Mouse (Mus musculus) neural tube, embryonic 10.5 days (tissue): Measurements from ENCODE around the gene Itgb4.

Experiments
- DNase-seq: peaks from one replicate; pipeline ENCODE4 v3.0.0-alpha.2; 2017; ENCODE audit warnings: low spot score; ENCODE audit errors: extremely low spot score

Itgb4 gene

DNA sequence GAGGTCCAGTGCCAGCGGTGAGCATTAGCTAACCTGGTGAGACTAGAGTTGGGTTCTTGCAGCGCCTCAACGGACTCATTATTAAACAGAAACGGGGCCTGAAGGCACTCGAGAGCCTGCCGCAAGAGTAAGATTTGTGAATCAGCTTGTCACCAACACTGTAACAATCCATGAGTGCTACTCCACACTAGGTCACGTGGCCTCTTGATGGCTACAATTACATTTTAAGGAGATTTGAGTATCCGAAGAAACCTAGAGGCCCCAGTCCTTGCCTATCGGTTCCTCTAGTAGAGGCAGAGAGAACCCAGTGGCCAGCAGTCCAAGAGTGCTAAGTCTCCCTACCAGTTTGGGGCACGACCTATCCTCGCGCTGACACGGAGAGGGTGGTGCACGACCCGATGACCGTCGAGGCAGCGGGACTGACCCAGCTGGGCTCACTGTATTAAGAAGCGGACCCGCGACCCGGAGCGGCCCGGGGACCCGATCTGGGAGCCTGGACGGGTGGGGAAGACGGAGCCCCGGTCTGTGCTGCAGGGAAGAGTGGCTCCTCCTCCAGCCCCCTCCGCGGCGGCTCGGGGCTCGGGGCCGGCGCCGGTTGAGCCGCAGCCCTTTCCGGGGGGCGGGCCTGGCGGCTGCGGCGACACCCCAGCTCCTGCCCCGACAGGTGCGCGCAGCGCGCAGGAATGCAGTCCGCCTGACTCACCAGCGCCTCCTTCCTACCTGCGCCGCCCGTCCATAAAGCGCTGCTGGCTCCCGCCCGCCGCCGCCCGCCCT lies at the start of gene Itgb4:
TSS of gene Itgb4 (plus strand) at position 401 of the 774 bp plus-strand sequence.
- peak; percentile 19 for DNase-seq

DNA sequence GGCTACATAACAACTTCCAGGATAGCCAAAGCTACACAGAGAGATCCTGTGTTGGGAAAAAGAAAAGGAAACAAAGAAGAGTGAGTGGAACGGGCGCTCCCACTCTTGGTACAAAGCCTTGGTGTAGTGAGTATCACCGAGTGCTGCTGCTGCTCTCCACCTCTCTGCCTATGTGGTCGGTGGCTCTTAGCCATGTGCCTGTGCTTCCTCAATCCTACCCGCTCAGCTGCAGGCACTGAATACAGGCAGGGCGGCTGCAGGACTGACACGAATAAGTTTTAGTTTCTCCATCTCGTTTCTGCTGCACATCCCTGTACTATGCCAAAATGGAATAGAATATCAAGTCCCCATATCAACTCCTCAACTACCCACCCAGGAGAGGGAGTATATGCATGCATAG lies 45.5 kb upstream of the Itgb4 start:
- DNase-seq = no peak

DNA sequence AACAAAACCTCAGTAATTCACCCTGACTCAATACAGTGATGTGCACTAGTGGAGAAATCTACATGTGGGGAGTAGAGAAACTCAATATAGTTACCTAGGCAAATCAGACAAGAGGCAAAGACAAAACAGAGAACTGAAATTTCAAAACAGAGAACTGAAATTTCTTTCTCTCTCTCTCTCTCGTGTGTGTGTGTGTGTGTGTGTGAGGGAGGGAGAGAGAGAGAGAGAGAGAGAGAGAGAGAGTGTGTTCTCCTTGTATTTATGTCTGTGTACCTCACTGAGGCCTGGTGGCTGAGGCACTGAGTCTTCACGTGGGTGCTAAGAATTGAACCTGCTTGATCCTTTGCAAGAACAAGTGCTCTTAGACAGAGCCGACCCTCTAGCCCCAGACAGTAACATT lies 44.7 kb upstream of the Itgb4 start:
- no peak for DNase-seq

DNA sequence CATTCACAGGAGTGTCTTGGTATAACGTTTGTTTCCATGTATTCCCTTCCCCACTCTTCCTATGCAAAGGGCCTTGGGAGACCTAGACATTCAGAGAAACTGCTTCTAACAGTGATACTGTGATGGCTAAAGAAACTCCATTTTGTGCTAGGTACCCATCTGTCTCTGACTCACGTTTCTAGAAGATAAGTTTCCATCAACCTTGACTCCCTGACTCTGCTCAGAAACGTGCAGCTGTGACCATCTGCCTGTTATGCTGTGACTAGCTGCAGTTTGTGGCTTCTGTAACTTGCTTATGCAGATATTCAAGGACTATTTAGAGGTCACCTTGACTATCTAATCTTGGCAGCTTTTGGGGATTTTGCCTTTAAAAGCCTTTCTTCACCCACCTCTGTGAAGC lies 43.3 kb upstream of the Itgb4 start:
- no peak for DNase-seq

DNA sequence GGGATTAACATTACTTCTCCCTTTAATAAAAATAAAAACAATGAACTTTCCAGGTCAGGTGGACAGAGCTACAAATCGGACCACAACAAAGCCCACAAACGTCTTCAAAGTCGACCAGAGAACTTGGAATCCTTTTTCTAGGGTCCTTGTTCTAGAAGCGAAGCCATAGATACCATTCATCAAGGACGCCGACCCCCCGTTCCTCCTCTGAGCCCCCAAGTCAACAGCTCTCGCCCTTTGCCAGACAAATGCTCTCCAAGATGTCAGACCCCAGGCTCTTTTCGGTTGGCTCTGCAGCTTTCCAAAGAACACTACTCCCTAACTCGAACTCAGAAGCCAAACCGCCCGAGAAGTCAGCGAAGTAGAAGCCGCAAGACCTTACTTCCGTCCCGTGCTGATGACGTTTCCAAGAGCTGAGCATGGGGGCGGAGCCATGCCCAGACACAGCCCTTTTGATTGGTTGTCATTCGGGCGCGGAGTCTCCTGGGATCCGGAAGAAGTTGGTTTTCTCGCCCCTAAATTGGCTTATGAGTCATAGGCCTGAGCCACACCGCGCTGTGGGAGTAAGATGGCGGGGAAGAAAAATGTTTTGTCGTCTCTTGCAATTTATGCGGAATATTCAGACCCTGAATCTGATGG lies 41.3 kb upstream of the Itgb4 start, which contains the start of the genes Sap30bp and Recql5:
TSS of gene Sap30bp (plus strand) at position 175 of the 639 bp plus-strand sequence.
TSS of gene Recql5 (minus strand) at position 370 of the 639 bp plus-strand sequence.
- peak; percentile 99 for DNase-seq

DNA sequence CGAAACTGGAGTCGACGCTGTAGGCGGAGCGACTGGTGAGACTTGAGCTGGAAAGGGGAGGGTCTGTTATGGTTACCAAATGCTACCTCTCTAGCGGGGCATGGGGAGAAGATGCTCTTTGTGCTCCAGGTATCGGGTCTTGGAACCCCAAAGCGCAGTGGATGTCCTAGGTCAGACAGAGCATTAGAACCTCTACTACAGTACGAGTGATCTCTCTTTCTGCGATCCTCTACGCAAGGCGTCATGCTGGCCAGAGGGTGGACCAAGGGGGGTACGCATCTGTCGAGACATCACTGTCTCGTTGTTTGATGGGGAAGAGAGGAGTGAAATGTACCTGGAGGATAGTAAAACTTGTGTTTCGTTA lies 40.8 kb upstream of the Itgb4 start:
- no peak for DNase-seq

DNA sequence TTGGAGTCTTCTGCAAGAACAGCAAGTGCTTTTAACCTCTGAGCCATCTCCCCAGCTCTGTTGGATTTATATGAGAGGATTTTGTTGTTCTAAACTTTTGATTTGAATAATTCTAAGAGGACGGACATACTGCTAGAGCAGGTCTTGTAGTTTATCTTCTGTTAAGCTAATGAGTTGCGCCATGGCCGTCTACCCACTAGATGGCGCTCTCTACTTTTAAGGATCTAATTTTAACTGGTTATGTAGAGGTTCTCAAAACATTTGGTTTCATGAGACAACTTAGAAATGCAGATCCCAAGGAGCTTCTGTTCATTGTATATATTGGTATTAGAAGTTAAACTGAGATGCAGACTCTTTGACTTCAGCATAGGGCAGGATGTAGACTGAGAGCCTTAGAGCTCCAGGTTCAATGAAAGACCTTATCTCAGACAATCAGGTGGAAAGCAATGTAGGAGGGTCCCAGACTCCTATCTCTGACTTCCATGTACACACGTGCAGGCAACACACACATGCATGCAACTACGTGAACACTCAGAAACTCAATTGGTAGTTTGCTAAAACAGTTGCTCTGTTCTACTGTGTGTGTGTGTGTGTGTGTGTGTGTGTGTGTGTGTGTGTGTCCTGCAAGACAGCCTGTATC lies 34.7 kb upstream of the Itgb4 start:
- DNase-seq = peak; percentile 60

DNA sequence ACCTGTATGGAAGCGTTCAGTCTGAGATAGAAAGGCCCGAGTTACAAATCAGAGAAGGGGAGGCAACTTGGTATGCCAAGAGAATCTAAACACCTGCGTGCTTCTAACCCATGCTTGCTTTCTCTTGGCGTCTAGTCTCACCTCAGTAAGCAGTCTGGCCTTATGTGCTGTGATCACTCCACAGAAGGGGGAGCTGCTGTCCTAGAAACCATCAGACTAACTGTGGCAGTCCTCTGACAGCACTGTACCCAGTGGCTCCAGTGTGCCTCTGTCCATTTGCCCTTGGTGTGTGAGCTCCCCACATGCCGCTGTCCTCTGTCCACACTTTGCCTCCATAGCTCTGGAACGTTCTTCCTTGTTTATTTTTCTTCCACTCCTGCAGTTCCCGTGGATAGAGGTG lies 32.5 kb upstream of the Itgb4 start:
- DNase-seq = no peak

DNA sequence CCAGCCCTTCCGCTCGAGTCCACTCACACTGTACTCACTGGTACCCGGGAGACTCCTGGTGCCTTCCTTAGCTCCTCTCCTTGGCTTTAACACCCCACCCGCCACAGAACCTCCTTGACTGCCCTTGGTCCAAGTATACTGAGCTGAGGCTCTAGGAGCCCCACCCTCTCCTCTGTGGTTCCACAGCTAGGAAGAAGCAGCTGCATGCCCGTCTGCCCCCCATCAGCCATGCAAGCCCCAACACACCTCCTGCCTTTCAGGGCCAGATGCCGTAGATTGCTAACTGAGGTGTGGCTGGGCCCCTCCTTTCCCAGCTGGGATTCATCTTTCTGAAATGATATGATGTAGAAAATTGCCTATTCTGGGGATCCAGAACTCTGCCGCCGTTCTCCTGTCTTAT lies 29.3 kb upstream of the Itgb4 start:
- no peak for DNase-seq

DNA sequence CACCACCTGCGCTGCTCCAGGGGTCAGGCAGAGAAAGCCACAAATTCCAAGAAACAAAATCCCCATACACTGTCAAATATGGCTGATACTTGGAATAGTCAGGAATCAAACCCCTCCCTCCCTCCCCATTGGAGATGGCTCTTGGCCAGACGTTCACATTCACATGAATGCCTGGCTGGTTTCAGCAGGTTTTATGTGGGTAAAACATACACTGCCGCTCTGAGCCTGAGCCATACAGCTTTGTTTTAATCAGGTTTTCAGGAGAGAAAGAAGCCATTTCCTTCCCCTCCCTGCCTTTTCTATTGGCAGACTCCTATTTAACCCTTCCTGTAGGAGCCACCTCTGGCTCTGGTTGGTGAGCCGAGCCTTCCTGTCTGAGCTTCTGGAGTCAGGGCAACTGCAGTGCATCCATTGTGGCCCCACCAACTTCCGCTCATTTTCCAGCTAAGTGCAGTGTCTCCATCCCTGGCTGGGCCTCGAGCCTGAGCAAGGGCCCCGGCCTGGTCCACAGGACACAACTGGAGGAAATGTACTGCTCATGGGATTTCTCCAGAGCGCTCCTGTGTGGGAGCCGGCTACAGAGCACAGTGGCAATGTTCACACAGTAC lies 28.2 kb upstream of the Itgb4 start:
- DNase-seq = no peak

DNA sequence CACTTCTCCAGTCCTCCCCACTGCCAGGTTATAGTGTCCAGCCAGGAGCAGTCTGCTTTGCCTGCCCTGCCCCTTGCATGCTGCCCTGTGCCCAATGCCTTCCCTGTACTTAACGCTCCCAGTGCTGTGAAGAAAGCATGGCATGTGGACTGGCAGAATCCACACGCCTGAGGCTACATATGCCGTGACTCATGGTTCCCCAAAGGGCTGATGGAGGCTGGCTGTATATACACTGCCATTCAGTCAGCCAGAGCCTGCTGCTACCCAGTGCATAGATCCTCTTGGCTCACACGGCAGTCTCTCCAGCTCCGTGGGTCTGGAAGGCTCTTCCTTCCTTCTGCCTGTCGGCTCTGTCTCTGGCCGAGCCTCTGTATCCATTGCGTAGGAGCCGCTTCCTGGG lies 26.2 kb upstream of the Itgb4 start:
- no peak for DNase-seq

DNA sequence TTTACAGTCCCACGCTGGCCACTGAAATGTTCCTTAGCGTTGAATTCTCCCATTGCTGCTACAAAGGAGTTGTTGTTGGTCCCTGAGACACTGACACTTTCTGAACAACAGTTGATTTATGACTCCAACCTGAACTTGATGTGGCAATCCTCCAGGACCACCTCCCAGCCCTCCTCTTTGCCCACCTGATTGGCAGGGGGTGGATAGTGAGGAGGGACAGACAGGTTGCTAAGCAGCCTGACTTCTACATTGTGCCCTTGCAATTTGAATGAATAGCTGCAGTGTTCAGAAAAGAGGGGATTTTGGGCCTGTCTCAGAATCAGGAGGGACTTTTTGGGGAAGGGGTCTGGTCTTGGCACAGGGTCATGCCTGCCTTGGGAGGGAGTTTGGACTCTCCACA lies 23.8 kb upstream of the Itgb4 start:
- no peak for DNase-seq

DNA sequence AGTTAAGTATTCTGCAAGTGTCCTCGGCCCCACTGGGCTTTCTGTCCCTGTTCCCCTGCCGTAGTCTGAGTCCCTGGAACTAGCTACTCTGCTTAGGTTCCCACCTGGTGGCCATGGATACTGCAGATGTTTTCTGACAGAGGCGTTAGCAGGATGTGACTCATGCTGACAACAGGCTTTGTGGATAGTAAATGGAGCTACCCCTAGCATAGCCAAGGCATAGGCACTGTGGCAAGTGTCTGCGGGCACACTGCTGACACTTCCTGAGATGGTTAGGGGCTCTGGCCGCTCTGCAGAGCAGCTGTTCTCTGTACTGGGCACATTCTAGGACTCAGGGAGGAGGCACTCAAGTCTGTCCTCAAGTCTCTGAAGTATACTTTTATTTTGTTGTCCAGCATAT lies 19.8 kb upstream of the Itgb4 start:
- no peak for DNase-seq

DNA sequence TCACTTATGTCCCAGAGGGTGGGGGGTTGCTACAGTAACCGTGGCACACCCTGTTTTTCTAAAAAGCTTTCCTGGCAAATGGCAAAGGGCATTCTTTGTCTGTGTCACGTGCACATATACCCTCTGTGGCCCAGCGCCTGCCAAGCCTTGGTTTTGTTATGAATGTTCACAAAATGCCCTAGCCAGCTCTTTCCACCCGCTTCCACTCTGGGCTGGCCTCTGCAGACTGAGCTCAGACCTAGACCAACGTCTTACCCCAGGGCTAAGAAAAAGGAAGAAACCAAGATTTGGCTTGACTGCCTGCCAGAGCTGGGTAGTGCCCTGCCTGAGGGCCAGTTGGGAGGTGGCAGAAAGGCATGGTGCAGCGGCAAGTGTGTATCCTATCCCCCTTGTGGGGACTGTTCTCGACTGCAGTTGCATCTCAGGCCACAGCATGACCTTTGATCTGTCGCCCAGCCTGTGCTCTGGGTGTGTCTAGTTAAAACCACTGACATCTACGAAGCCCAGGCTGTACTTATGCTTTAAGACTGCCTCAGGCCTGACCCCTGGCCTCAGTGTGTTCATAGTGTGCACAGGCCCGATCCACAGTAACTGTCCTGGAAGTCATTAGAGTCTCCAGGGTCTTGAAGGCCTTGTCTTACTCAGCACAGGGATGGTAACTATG lies 19.2 kb upstream of the Itgb4 start:
- no peak for DNase-seq

DNA sequence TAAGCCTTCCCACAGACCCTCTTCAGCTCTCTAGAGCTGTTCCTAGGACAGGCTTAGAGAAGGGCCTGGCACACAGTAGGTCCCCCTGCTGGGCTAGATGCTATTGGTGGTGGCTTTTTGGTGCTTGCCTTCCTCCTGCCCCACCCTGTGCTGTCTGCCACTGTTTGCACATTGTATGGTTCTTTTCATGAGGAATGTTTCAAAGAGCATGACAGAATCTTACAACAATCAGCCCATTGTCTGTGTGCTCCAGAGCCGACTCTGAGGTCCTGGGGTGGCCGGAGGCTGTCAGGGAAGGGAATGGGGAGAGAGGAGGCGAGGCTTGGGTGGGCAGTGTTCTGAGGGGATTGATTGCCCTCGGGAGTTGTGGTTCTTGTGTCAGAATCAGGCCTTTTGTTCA lies 18.1 kb upstream of the Itgb4 start:
- DNase-seq = peak; percentile 40

DNA sequence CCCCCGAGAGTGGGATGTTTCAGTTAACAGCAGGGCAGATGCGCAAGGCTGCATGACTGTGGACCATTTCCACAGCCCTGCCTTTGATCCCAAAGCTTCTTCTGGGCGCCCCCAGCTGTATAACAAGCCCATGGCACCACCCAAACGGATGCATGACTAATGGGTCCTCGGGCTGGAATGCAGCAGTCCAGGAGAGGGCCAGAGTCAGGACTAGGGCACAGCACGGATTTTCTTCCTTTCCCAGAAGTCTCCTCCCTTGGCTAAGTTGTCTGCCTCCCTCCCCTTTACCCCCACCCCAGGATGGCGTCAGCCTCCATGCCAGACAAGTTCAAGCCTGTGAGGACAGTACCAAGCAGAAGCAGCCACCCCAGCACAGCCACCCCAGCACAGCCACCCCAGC lies 16.5 kb upstream of the Itgb4 start:
- no peak for DNase-seq

DNA sequence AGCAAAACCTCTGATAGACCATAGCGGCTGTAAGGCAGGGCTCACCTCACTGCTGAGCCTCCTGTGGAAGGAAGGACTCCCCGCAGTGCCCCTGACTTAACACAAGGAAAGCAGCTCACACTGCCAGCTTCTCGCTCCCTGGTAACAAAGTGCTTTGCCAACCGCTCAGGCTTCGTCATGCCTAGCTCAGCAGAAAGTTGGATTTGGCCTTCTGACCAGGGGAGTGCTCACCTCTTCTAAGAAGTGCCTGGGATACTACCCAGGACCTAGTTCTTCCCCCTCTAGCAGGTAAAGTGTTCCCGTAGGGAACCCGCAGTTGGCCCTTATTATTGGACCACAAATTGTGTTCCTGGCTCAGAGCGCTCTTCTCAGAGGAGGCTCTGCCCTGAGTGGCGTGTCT lies 15.5 kb upstream of the Itgb4 start:
- no peak for DNase-seq

DNA sequence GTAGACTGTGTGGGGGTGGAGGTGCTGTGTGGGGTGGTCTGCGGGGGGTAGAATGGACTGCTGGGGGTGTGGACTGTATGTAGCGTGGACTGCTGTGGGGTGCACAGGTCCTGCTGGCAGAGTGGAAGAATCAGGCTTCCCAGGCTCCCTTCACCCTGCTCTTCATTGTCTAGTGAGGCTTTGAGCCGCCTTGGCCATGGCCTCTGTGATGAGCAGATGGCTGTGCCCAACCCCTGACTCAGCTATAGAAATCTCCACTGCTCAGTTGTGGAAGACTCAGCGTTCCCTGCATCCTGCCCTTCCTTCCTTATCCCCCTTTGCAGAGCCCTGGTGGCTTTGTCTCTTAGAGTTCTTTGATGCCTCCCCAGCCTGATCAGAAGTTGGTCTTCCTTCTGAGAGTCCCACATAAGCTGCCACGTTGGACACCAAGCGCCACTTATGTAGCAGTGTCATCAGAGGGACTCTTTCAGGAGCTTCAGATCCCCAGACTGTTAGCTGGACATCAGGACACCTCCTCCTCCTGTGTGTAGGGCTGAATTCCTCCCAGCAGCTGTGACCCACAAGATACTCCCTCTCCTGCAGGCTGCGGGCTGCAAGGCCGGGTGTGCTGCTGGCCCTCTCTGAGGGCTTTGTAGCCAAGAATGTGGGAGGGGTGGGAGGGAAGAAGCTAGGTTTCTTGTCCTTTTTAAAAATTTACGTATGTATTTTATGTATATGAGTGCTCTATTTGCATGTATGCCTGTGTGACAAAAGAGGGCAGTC lies 11.7 kb upstream of the Itgb4 start:
- no peak for DNase-seq

DNA sequence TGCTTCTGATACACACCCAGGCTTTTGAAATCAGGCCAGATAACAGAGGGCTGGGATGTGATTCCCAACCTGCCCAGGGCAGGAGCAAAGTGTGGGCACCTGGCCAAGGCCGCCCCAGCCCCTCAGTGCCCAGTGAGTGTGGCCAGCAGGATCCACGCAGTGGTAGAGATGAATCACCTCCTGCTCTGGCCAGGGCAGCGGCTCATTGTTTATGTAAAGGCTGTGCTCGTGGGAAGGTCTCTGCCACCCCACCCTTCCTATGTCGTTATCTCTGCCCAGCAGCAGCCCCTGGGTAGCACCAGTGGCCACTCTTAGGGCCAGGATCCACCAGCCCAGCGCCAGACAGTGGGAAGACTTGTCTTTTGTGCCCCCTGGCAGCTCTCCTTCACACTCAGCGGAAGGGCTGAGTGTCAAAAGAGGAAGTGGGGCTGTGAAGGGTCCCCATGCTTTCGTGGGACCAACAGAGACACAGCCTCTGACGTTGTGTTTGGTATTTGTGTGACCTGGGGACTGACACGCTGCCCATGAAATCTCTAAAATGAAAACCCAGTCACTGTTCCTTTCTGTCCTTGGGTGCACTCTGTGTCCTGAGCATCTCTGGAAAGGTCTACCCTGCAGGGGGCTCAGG lies 9.4 kb upstream of the Itgb4 start:
- DNase-seq = no peak

DNA sequence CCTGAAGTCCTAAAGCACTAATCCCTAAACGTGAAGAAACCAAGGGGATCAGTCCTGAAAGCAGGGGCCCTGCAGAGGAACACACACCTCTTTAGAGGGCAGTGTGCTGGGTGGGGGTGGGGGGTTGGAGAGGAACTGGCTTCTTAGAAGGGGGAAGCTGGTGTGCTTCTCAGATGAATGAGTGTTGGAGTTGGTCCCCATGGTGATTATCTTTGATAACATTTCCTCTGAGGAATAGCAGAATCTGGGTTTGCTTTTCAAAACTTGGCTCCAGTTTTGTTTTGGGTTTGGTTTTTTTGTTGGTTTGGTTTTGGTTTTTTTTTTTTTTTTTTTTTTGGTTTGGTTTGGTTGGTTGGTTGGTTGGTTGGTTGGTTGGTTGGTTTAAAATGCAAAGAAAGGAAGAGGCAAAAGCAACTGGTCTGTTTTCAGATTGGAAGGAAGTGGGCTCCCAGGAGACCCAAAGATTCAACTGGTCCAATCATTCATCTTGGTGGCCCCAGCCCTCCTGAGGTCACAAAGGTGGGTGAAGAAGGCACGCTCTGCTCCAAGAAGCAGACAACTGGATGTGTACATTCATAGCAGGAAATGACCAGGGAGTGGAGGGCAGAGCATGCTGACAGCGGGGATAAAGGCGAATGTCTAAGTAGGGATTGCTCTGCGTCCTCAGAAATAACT lies 5.6 kb upstream of the Itgb4 start:
- no peak for DNase-seq
